In the genomic region with DNA sequence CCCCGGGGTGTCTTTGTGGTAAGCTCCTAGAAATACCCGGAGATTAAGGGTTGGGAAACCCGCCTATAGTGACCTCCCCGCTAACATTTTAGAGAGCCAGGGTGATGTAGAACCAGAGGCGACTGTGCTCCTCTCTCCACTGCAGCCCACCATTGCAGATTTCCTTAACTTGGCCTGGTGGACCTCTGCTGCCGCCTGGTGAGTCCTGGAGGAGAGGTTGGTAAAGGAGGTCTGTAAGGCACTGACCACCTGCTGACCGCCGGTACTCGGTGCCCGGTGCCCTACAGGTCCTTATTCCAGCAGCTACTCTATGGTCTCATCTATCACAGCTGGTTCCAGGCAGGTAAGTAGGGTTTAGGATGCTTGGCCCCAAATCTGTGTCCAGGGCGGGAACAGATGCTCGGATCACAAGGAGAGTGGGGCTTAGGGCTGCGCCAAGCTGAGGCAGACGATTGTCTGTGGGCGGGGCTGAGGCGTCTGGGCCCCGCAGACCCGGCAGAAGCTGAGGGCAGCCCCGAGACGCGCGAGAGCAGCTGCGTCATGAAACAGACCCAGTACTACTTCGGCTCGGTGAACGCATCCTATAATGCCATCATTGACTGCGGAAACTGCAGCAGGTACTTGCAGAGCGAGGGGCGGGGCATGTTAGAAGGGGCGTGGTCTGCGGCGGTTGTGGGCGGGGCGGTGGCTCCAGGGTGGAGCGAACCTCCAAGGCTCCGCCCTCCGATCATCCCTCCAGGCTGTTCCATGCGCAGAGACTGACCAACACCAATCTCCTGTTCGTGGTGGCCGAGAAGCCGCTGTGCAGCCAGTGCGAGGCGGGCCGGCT, we compare ENCODE assay signal across 8 mouse cellular contexts. TPM values are rescaled to one million over a fixed set of nuclear protein-coding genes. Genes with fewer than 3 reads are reported as not detected.
DNase-seq lines count a peak whose midpoint lies in the region; ATAC-seq and TF ChIP-seq lines count a peak whose summit lies in the region.

No protein-coding gene starts in this region.

- H3K9ac ChIP-seq in hindbrain, postnatal 0 days (replicated peaks; ENCODE audit: low read length) = peak overlapping the region; percentile 28

- no peaks in the 10 kb centered on the region for H3K9me3 ChIP-seq in hindbrain, postnatal 0 days (ENCODE audit: low read length)

- TF ChIP-seq CTCF in hindbrain, postnatal 0 days (IDR thresholded peaks at IDR 0.05; ENCODE audit: low read depth) = peak; percentile 51

- H3K27ac ChIP-seq in hindbrain, postnatal 0 days = no peak overlapping the region

- H3K36me3 ChIP-seq in hindbrain, postnatal 0 days (ENCODE audit: insufficient read depth, low read length) = 0 out of 2 replicates have a peak, but pooled peaks cover 4% of the 10 kb centered on the region

- intact Hi-C loops in left cerebral cortex, postnatal 25 days (cut with DNase I) = no loop called here

- peak; percentile 78 for ATAC-seq in hindbrain, postnatal 0 days
- ATAC-seq in megakaryocyte-erythroid progenitor cell, adult 5-6 weeks (replicated peaks; ENCODE audit: low FRiP score, low TSS enrichment, poor library complexity, severe bottlenecking) = peak; percentile 57

- peak overlapping the region; percentile 49 for H3K4me2 ChIP-seq in hindbrain, postnatal 0 days (ENCODE audit: low read depth, low read length)

- WGBS in hindbrain, postnatal 0 days = 9% methylated on average over 43 of the region's 44 CpGs

- peaks cover 13% of the 10 kb centered on the region for H3K4me1 ChIP-seq in hindbrain, postnatal 0 days (ENCODE audit: insufficient read depth, low read length)

- no peaks in the 10 kb centered on the region for H3K27me3 ChIP-seq in hindbrain, postnatal 0 days (ENCODE audit: insufficient read depth, low read length)

- H3K4me3 ChIP-seq in hindbrain, postnatal 0 days (ENCODE audit: low read length) = peak overlapping the region; percentile 27

- DNase-seq in T-cell, adult 2 months (ENCODE audit: low spot score) = peak; percentile 81
- DNase-seq in c-Kit-positive CD71-positive TER-119-positive erythroid progenitor cells, embryonic 14.5 days (ENCODE audit: low spot score) = peak; percentile 71
- peak; percentile 70 to 77 for DNase-seq in frontal cortex, postnatal 36 days (ENCODE audit: low spot score in 2 of 2)
- DNase-seq in hindbrain, postnatal 0 days (ENCODE audit: low spot score) = peak; percentile 76
- DNase-seq in left cerebral cortex, postnatal 25 days (ENCODE audit: low spot score in 2 of 2) = peak; percentile 69 to 74
- DNase-seq in right cerebral cortex, adult 2 months (ENCODE audit: low spot score in 2 of 2) = peak; percentile 74 to 77
- DNase-seq in urinary bladder, postnatal 36 days (ENCODE audit: low spot score in 2 of 2) = peak; percentile 74 to 79

RNA-seq across cellular contexts. Expression of gene Tmem115, which starts 7.3 kb away (rescaled TPM):
- total RNA-seq in hindbrain, postnatal 0 days (2014; rRNA removed) = 72.6 and 78.4 TPM in 2 replicates
- 51.6 and 52.3 TPM in 2 replicates for polyA plus RNA-seq in hindbrain, postnatal 0 days (2015; fragmentation: Nextera tagmentation; extraction: Ambion mirVana)
- 10 to 100 TPM; 33.3 to 36.5 TPM for total RNA-seq in left cerebral cortex, postnatal 25 days (2021)
- 15.0 and 18.4 TPM in 2 replicates for total RNA-seq in megakaryocyte-erythroid progenitor cell, adult 5-6 weeks (2014; fragmentation: Nextera tagmentation)
- 13.3 and 15.7 TPM in 2 replicates for total RNA-seq in megakaryocyte-erythroid progenitor cell, adult 5-6 weeks (2017)

RNA-seq across cellular contexts. Expression of gene Cyb561d2, which starts 15.6 kb away (rescaled TPM):
- total RNA-seq in hindbrain, postnatal 0 days (2014; rRNA removed) = 56.5 and 69.3 TPM in 2 replicates
- polyA plus RNA-seq in hindbrain, postnatal 0 days (2015; fragmentation: Nextera tagmentation; extraction: Ambion mirVana) = 52.9 and 53.5 TPM in 2 replicates
- 10 to 100 TPM; 16.2 to 17.4 TPM for total RNA-seq in left cerebral cortex, postnatal 25 days (2021)
- total RNA-seq in megakaryocyte-erythroid progenitor cell, adult 5-6 weeks (2014; fragmentation: Nextera tagmentation) = 5.3 and 16.6 TPM in 2 replicates
- total RNA-seq in megakaryocyte-erythroid progenitor cell, adult 5-6 weeks (2017) = 14.5 and 15.0 TPM in 2 replicates

RNA-seq across cellular contexts. Expression of gene Nprl2, which starts 15.6 kb away (rescaled TPM):
- total RNA-seq in hindbrain, postnatal 0 days (2014; rRNA removed) = 58.6 and 70.5 TPM in 2 replicates
- polyA plus RNA-seq in hindbrain, postnatal 0 days (2015; fragmentation: Nextera tagmentation; extraction: Ambion mirVana) = 53.0 and 54.6 TPM in 2 replicates
- 10 to 100 TPM; 40.4 to 41.7 TPM for total RNA-seq in left cerebral cortex, postnatal 25 days (2021)
- 14.8 and 19.1 TPM in 2 replicates for total RNA-seq in megakaryocyte-erythroid progenitor cell, adult 5-6 weeks (2014; fragmentation: Nextera tagmentation)
- total RNA-seq in megakaryocyte-erythroid progenitor cell, adult 5-6 weeks (2017) = 7.5 and 8.7 TPM in 2 replicates

RNA-seq across cellular contexts. Expression of gene Zmynd10, which starts 20.7 kb away (rescaled TPM):
- 1.8 and 10.9 TPM in 2 replicates for total RNA-seq in hindbrain, postnatal 0 days (2014; rRNA removed)
- polyA plus RNA-seq in hindbrain, postnatal 0 days (2015; fragmentation: Nextera tagmentation; extraction: Ambion mirVana) = 3.5 and 3.7 TPM in 2 replicates
- 1 to 10 TPM; 4.0 to 5.6 TPM for total RNA-seq in left cerebral cortex, postnatal 25 days (2021)
- not detected in 2 replicates for total RNA-seq in megakaryocyte-erythroid progenitor cell, adult 5-6 weeks (2014; fragmentation: Nextera tagmentation)
- not detected in 2 replicates for total RNA-seq in megakaryocyte-erythroid progenitor cell, adult 5-6 weeks (2017)

RNA-seq across cellular contexts. Expression of gene Rassf1, which starts 24.9 kb away (rescaled TPM):
- total RNA-seq in hindbrain, postnatal 0 days (2014; rRNA removed) = 17.6 and 20.2 TPM in 2 replicates
- polyA plus RNA-seq in hindbrain, postnatal 0 days (2015; fragmentation: Nextera tagmentation; extraction: Ambion mirVana) = 30.3 and 31.0 TPM in 2 replicates
- total RNA-seq in left cerebral cortex, postnatal 25 days (2021) = 10 to 100 TPM; 14.3 to 17.4 TPM
- total RNA-seq in megakaryocyte-erythroid progenitor cell, adult 5-6 weeks (2014; fragmentation: Nextera tagmentation) = 24.6 and 29.3 TPM in 2 replicates
- 32.8 and 40.3 TPM in 2 replicates for total RNA-seq in megakaryocyte-erythroid progenitor cell, adult 5-6 weeks (2017)
